Mouse (Mus musculus) mesoderm, embryonic 11.5 days (tissue): ENCODE data around the gene Rassf5.
"Not testable (repeated sequence)": the region's sequence is repeated elsewhere in the genome, so short reads cannot be mapped to it uniquely, and the experiment has no call there.

Experiments
- DNase-seq: peaks from one replicate; pipeline ENCODE4 v3.0.0-alpha.2; 2012; ENCODE audit warnings: low read depth, low spot score

Rassf5 gene

DNA sequence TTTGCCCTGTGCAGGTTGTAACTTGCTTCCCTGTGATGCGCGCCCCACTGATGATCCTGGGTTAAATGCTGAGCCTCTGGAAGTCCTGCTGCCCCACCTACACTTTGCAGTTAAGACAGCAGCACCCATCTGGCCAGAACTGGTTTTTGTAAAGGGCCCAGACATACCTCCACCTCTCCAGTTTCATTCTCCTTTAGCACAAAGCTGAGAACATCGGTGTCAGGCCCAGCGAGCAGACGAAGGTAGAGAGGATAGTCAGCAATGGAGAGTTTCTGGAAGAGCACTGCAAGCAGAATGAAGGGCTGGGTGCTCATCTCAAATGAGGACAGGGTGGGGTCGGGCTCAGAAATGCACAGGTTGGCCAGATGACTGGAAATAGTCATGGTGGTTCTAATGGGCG lies 64.7 kb downstream of the Rassf5 start:
- no peak for DNase-seq

GRCm38 (mm10) chr1:131178083-131178482 lies 67.0 kb downstream of the Rassf5 start:
- no peak for DNase-seq

- no peak for DNase-seq
These were observed 67.8 kb downstream of the Rassf5 start for GRCm38 (mm10) chr1:131177249-131177648.

GRCm38 (mm10) chr1:131175819-131176218 lies 69.2 kb downstream of the Rassf5 start:
- DNase-seq, result no peak

DNA sequence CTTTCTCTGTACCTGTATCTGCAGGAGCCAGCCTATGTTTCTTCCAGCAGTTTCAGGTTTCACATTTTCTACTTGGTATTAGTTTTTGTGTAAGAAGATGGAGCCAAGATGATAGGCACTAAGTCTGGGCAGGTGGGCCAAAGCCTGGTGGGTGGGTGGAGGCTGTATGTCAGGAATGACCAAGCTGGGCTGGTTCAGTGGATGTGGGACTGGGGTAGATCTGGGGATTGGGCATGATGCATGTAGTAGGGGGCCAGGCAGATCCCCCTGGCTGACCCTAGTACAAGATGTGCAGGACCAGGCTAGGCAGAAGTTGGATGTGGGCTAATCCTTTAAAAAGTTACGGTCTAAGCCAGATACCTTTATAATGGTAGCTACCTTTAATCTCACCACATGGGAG lies 69.9 kb downstream of the Rassf5 start:
- DNase-seq, result no peak

GRCm38 (mm10) chr1:131174299-131174861 lies 70.7 kb downstream of the Rassf5 start:
- DNase-seq, result no peak

GRCm38 (mm10) chr1:131173809-131174208 lies 71.2 kb downstream of the Rassf5 start:
- DNase-seq, result no peak

DNA sequence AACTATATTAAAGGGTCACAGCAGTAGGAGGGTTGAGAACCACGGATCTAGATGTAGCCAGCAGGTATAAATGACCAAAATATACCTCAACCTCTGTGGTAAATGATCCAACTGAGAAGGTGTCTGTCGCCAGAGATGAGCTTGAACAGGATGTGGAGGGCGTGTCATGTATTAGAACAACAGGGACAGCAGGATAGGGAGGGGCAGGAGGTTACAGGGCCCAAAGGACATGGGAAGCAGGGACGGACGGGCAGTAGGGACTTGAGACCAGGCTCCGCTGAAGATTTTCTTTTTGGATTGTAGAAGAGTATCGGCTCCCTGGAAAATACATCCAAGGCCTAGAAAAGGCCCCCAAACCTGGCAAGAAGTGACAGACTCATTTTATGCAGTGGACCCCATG lies 72.1 kb downstream of the Rassf5 start:
- DNase-seq, result no peak

DNA sequence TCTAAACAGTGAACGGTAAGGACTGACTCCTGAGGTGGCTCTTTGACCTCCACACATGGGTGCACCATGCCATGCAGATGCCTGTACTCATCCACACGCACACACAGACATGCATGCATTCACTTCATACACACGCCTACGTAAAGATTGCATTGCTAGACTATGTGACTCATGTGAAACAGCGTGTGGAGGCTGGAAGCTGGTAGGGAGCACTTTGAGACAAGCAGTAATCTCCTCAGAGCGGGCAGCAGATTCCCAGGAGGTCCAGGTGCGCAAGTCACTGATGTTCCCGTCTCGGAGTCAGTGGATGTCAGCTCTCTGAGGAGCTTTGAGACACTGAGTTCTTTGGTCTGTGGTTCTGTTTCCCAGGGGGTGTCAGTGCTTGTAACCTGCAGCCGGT lies 77.4 kb downstream of the Rassf5 start:
- no peak for DNase-seq

DNA sequence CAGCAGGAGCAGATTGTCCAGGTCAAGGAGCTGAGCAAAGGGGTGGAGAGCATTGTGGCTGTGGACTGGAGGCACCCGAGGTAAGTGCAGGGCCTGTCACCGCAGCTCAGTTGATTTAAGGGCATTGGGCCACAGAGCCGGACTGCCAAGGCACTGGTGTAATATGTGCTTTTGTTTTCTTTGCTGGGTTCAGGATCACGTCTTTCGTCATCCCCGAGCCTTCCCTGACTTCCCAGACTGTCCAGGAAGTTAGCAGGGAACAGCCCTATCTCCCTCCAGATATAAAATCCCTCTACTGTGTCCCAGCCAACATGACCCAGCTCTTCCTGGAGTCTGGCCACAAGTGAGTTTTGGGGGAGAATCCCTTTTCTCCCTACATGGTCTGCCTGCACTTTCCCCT lies 80.6 kb downstream of the Rassf5 start:
- no peak for DNase-seq

DNA sequence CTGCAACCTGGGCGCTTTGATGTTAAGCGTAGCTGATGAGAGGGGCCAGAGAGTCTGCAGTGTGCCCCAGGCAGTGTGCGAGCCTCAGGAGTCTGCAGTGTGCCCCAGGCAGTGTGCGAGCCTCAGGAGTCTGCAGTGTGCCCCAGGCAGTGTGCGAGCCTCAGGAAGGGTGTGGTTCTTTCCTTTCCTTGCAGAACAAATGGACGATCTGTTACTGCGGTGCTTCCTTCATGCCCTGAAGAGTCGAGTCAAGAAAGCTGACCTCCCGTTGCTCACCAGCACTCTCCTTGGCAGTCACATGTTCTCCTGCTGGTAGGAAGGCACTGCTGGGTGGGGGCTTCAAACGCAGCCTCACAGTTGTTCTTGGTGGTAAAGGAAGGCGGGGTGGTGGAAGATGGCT lies 84.0 kb downstream of the Rassf5 start:
- DNase-seq, result no peak

GRCm38 (mm10) chr1:131159573-131160327 lies 85.3 kb downstream of the Rassf5 start:
- DNase-seq, result not testable (repeated sequence)

DNA sequence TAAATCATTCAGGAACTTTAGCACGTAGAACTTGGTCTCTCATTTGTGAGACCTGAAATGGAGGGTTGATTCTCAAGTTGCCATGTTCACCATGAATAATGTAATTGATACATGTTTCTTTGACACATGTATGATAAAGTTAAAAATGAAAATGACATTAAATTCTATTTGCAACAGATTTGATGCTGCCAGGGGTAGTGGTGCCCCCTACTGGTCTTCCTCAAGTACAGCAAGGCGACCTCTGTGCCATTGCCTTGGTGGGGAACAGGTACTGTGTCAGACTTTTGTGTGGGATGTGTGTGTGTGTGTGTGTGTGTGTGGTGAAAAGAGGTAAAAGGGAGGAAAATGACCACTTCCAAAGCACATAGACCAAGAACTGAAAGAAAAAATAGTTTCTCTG lies 89.6 kb downstream of the Rassf5 start:
- peak; percentile 53 for DNase-seq

DNA sequence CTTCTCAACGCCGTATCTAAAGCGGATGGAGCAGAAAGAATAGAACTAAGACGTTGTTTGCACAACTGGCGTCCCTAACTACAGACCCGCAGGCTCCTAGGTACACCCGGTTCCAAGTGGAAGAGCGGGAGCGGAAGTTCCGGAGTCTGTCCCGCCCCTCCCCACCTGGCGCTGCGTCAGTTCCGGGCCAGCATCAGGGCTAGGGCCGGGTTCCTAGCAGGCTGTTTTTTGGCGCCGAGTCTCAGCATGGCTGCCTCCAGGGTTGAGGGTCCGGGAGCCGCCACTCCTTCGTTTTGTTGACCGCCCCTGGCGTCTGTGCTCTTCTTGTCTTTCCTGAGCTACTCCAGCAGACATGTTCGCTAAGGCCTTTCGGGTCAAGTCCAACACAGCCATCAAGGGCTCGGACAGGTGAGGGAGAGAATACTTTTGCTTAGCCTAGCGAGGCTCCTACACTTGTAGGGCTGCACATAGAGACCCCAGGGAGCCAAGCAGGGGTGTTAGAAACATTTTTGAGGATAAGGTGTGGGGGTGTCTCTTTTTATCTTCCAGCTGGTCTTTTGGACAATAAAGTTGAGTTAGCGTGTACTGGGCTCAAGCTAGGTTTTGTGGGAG lies 91.9 kb downstream of the Rassf5 start, which contains the start of gene Eif2d:
TSS of gene Eif2d (plus strand) at position 164 of the 612 bp plus-strand sequence.
- peak; percentile 87 for DNase-seq

DNA sequence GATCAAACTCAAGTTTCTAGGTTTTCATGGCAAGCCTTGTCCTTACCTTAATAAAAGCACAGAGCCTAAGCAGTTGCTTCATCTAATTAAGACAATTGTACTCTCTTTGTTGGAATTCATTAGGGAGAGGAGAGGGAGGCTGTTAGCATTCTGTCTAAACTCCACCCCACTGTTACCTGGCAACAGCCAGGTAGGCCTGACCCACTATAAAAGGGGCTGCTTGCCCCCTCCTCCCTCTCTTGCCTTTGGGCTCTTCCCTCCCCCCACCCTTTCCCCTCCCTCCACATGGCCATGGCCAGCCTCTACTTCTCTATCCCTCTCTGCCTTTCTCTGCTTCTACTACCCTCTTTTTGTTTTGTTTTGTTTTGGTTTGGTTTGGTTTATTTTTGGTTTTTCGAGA lies 95.6 kb downstream of the Rassf5 start:
- DNase-seq, result no peak

DNA sequence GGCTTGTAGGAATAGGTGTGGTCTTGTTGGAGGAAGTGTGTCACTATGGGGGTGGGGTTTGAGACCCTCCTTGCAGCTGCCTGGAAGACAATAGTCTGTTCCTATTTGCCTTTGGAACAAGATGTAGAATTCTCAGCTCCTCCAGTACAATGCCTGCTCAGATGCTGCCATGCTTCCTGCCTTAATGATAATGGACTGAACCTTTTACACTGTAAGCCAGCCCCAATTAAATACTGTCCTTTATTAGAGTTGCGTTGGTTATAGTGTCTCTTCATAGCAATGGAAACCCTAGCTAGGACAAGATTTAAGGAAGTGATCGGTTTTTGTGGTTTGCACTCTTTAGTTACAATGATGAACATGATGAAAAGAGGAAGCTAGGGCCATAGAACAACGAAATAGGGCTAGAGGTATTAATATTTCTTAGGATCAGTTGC lies 98.9 kb downstream of the Rassf5 start:
- no peak for DNase-seq

DNA sequence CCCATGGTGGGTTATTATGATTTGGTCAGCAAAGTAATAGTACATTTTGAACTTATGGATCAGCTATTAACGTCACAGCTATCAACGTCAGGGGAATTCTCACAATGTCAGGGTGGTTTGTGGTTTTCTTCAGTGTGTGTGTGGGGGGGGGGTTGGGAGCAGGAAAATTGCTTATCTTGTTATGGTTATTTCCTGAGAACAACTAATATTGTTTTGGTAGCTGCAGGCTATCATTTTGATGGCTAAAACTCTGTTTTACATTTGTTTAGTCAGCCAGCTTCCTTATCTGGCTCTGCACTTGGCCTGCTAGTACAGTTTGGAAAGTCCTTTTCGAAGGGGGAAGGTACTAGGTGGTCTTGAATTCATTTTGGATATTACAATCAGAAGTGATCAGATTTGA lies 99.8 kb downstream of the Rassf5 start:
- DNase-seq, result not testable (repeated sequence)

DNA sequence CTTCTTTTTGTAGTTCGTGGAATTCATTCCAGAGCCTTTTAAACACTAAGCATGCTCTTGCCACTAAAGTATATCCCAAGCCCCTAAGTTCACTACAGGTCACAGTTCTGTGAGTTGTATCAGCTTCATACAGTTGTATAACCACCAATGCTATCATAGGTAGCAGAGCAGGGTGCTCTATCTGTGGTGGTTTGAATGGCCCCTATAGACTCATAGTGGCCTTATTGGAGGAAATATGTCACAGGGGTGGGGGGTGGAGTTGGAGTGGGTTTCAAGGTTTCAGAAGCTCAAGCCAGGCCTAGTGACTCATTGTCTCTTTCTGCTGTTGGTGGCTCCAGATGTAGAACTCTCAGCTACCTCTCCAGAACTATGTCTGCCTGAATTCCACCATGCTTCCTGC lies 102.6 kb downstream of the Rassf5 start:
- DNase-seq, result no peak

DNA sequence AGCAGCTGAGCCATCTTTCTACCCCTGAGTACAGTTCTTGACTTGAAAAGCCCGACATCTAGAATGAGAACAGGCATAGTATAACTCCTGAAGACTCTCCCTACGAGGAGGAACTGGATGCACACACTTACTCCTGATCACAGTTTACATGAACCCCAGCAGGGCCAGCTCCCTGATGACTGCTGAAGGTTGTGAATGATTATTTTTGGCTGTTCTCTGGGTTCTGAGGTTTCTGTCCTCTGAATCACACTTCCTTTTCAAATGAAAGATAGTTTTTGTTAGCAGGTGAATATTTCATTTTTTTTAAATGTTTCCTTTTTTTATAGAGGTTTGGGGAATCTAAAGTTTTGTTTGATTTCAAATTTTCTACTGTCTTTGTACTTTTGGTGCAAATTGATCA lies 103.6 kb downstream of the Rassf5 start:
- no peak for DNase-seq

DNA sequence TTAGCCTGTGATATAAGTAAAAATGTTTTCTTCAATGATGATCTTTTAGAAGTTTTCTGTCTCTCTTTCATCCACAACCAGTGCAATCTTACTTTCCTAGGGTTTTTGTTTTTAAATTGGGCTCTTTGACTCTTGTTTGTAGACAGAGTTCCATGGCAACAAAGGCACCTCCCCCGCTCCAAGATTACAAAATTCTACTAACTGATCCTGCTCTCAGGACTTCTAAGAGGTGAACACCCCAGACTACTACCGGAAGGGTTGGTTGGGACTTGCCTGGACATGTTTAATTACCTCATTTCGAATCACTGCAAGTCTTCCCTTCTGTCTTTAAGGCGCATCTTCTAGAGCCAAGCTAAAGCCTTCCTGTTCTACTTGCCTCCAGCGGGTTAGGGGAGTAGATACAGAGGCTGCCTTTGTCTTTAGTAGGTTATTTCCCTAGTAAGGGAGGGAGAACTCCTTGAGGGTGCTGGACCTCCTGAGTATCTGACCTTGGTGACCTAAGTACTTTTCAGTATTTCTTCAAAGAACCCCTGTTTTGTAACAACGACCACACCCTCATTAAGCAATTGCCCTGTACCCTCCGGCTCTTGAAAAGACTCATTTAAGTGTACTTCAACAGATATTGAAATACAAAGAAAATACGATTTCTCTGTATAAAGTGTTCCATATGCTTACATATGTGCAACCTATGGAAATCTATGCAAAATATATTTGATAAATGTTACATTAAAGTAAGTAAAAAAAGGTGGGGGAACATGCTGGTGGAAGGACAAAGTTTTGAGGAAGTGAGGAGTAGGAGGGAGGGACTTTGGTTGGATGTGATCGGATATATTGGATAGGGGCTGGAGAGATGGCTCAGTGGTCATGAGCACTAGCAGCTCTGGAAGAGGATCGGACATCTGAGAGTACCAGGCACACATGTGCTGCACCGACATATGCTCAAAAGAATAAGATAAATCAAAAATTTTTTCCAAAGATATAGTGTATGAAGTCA lies 105.7 kb downstream of the Rassf5 start:
- DNase-seq, result no peak

DNA sequence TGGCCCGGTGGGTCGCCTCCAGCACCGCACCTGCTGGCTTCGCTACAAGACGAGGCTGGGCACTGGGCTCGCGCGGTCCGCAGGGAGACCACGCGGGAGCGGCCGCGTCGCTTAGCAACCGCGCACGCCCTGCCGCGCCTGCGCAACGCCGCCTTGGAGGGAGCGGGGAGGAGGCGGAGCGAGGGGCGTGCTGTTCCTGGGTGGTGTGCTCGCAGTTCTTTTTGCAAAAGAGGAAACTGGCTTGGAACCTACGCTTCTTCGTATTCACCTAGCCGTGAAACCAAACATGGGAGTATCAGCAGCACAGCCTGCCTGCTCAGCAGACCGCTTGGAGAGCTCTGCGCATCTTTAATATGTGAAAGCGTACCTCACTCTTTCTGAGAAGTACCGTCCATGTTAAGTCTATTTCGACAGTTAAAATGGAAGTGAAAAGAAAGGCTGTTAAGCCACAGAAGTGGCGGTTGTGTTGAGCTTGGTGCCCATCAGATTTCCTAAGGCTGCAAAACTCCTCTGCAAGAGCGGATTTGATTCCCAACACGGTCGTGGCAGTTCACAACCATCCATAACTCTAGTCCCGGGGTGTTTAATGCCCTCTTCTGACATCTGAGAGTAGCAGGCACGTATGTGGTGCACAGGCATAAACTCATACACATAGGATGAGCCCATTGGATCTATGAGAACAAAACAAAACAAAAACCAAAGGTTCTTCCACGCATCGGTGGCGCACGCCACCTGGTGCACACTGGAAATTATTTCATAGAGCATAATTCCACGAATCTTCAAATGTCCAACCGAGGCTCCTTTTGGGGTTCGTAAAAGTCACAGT lies 106.7 kb downstream of the Rassf5 start, which contains the start of gene Dyrk3:
TSS of gene Dyrk3 (minus strand) at position 150 of the 826 bp plus-strand sequence.
- DNase-seq, result peak; percentile 94
